Mouse (Mus musculus): ENCODE results near the gene Fn1.

- TF ChIP-seq POLR2A (IDR thresholded peaks at IDR 0.05; ENCODE audit: insufficient read depth, low read length) (no peak), EP300 (IDR thresholded peaks at IDR 0.05; ENCODE audit: insufficient read depth, low read depth, low read length) (0 out of 2 replicates have a peak, but pooled peaks have one; percentile 52), CTCF (IDR thresholded peaks at IDR 0.05; ENCODE audit: low read depth, low read length) (no peak)
Observed at GRCm38 (mm10) chr1:71658632-71659031, 5.6 kb upstream of the Fn1 start.
